Mouse (Mus musculus) erythroblast, embryonic 14.5 days (primary cell): ENCODE data around the gene Sec23a.

Experiments
- GATA1 ChIP-seq: IDR thresholded peaks from 2 replicates; pipeline ENCODE4 v1.6.1; 2012; ENCODE audit warnings: low read length, inconsistent platforms, mixed read lengths
- TAL1 ChIP-seq: IDR thresholded peaks from 3 replicates; pipeline ENCODE4 v1.6.1; 2012; ENCODE audit warnings: low read length, inconsistent platforms, mixed read lengths

GRCm38 (mm10) chr12:59060322-59060721, 48.5 kb upstream of the Sec23a start:
- TF ChIP-seq GATA1 = no peak
- no peak for TF ChIP-seq TAL1
